Mouse (Mus musculus) limb, embryonic 11.5 days (tissue): ENCODE results near the gene Samd4. TPM values are rescaled to one million over a fixed set of nuclear protein-coding genes. Genes with fewer than 3 reads are reported as not detected.

Experiments used
- ATAC-seq: fragments of 200-750 bp; cut with Nextera tagmentation; 2 replicates; pipeline ENCODE4 v1.8.0; 2017; ENCODE audit warnings: low read depth; ENCODE audit not compliant: insufficient number of reproducible peaks, low FRiP score, low TSS enrichment
- DNase-seq: peaks from one replicate; pipeline ENCODE4 v3.0.0-alpha.2; 2015; ENCODE audit warnings: low spot score
- H3K27ac ChIP-seq: fragments of 300-500 bp; sonication (generic); replicated peaks from 2 replicates; pipeline ENCODE4 v1.5.1; 2014; ENCODE audit warnings: low read depth, mild to moderate bottlenecking, low read length
- H3K27me3 ChIP-seq: fragments of 300-500 bp; sonication (generic); 2 replicates; pipeline ENCODE4 v1.6.1; 2014; ENCODE audit warnings: mild to moderate bottlenecking, low read length, mixed read lengths; ENCODE audit not compliant: control insufficient read depth, insufficient read depth
- H3K36me3 ChIP-seq: fragments of 300-500 bp; sonication (generic); 2 replicates; pipeline ENCODE4 v1.6.1; 2014; ENCODE audit warnings: mild to moderate bottlenecking, low read length, moderate library complexity, mixed read lengths; ENCODE audit not compliant: control insufficient read depth, insufficient read depth
- H3K4me1 ChIP-seq: fragments of 300-500 bp; sonication (generic); 2 replicates; pipeline ENCODE4 v1.6.1; 2014; ENCODE audit warnings: low read length, mixed read lengths; ENCODE audit not compliant: control insufficient read depth, insufficient read depth
- H3K4me2 ChIP-seq: fragments of 300-500 bp; sonication (generic); 2 replicates; pipeline ENCODE4 v1.6.1; 2014; ENCODE audit warnings: low read depth, mild to moderate bottlenecking, moderate library complexity; ENCODE audit not compliant: severe bottlenecking
- H3K4me3 ChIP-seq: fragments of 300-500 bp; sonication (generic); 2 replicates; pipeline ENCODE4 v1.5.1; 2014; ENCODE audit warnings: low read depth, low read length
- H3K9ac ChIP-seq: fragments of 300-500 bp; sonication (generic); 2 replicates; pipeline ENCODE4 v1.6.1; 2014; ENCODE audit warnings: mild to moderate bottlenecking, low read length
- H3K9me3 ChIP-seq: fragments of 300-500 bp; sonication (generic); 2 replicates; pipeline ENCODE4 v1.6.1; 2016; ENCODE audit warnings: low read length; ENCODE audit not compliant: control insufficient read depth
- WGBS: fragments of 180-500 bp; shearing (Covaris S2); extraction: QIAGEN DNeasy Blood & Tissue Kit; methylation state at CpG from one replicate; pipeline ENCODE4 v1.1.7; 2014; 5-methylcytosine and 5-hydroxymethylcytosine counted together
- polyA plus RNA-seq: library from polyadenylated mRNA; unstranded; fragments of >200 nt; fragmentation: Nextera tagmentation; extraction: Ambion mirVana; gene quantifications from 2 replicates; pipeline ENCODE4 v1.2.1, GENCODE M21; 2014

The Samd4 gene
- polyA plus RNA-seq, 1 experiment from 2014 or later, result 3.0 TPM

- WGBS, result 45% methylated on average over 9 of the region's 9 CpGs
- no peaks in the 10 kb centered on the region for H3K27me3 ChIP-seq
- ATAC-seq, result no peak
Observed at GRCm38 (mm10) chr14:47111341-47111740, 228.7 kb downstream of the Samd4 start.

GRCm38 (mm10) chr14:47115154-47115553, 232.5 kb downstream of the Samd4 start:
- 63% methylated on average over 9 of the region's 9 CpGs for WGBS

More at GRCm38 (mm10) chr14:47111341-47111740, 228.7 kb downstream of the Samd4 start:
- Histone ChIP-seq H3K9ac (no peak overlapping the region), H3K27ac (no peak overlapping the region), H3K4me3 (no peak overlapping the region), H3K36me3 (no peaks in the 10 kb centered on the region), H3K4me2 (no peak overlapping the region), H3K4me1 (no peaks in the 10 kb centered on the region), H3K9me3 (no peaks in the 10 kb centered on the region)
- no peak for DNase-seq

GRCm38 (mm10) chr14:47116062-47116762, 233.6 kb downstream of the Samd4 start:
- Histone ChIP-seq H3K4me1 (no peaks in the 10 kb centered on the region), H3K4me2 (no peak overlapping the region), H3K27me3 (no peaks in the 10 kb centered on the region), H3K9ac (no peak overlapping the region), H3K36me3 (no peaks in the 10 kb centered on the region), H3K27ac (no peak overlapping the region), H3K9me3 (no peaks in the 10 kb centered on the region), H3K4me3 (no peak overlapping the region)
- DNase-seq, result no peak
- 80% methylated on average over 10 of the region's 10 CpGs for WGBS
- ATAC-seq, result no peak

More at GRCm38 (mm10) chr14:47115154-47115553, 232.5 kb downstream of the Samd4 start:
- no peaks in the 10 kb centered on the region for H3K36me3 ChIP-seq
- ATAC-seq (no peak), DNase-seq (no peak)
- no peaks in the 10 kb centered on the region for H3K4me1 ChIP-seq
- no peak overlapping the region for H3K4me3 ChIP-seq
- no peaks in the 10 kb centered on the region for H3K9me3 ChIP-seq
- no peak overlapping the region for H3K9ac ChIP-seq
- H3K27me3 ChIP-seq, result no peaks in the 10 kb centered on the region
- H3K4me2 ChIP-seq, result no peak overlapping the region
- H3K27ac ChIP-seq, result no peak overlapping the region

GRCm38 (mm10) chr14:47117522-47117921, 234.9 kb downstream of the Samd4 start:
- Histone ChIP-seq H3K9me3 (no peaks in the 10 kb centered on the region), H3K4me1 (no peaks in the 10 kb centered on the region), H3K4me3 (no peak overlapping the region), H3K36me3 (no peaks in the 10 kb centered on the region), H3K27me3 (no peaks in the 10 kb centered on the region), H3K27ac (no peak overlapping the region), H3K9ac (no peak overlapping the region), H3K4me2 (no peak overlapping the region)
- no peak for ATAC-seq
- DNase-seq, result no peak
- WGBS, result 79% methylated on average over 7 of the region's 7 CpGs

GRCm38 (mm10) chr14:47127987-47128386, 245.3 kb downstream of the Samd4 start:
- 89% methylated on average over 5 of the region's 5 CpGs for WGBS

GRCm38 (mm10) chr14:47133948-47134347, 251.3 kb downstream of the Samd4 start:
- Histone ChIP-seq H3K4me2 (no peak overlapping the region), H3K4me3 (no peak overlapping the region), H3K27me3 (no peaks in the 10 kb centered on the region), H3K4me1 (no peaks in the 10 kb centered on the region), H3K36me3 (no peaks in the 10 kb centered on the region), H3K9ac (no peak overlapping the region), H3K9me3 (no peaks in the 10 kb centered on the region), H3K27ac (no peak overlapping the region)
- no peak for ATAC-seq
- no peak for DNase-seq
- WGBS, result 64% methylated on average over 10 of the region's 10 CpGs

More at GRCm38 (mm10) chr14:47127987-47128386, 245.3 kb downstream of the Samd4 start:
- ATAC-seq (no peak), DNase-seq (no peak)
- Histone ChIP-seq H3K4me2 (no peak overlapping the region), H3K27ac (no peak overlapping the region), H3K4me3 (no peak overlapping the region), H3K4me1 (no peaks in the 10 kb centered on the region), H3K27me3 (no peaks in the 10 kb centered on the region), H3K36me3 (no peaks in the 10 kb centered on the region), H3K9me3 (no peaks in the 10 kb centered on the region), H3K9ac (no peak overlapping the region)

GRCm38 (mm10) chr14:47136637-47137036, 254.0 kb downstream of the Samd4 start:
- Histone ChIP-seq H3K9ac (no peak overlapping the region), H3K4me2 (no peak overlapping the region), H3K27ac (no peak overlapping the region), H3K27me3 (no peaks in the 10 kb centered on the region), H3K9me3 (no peaks in the 10 kb centered on the region), H3K4me1 (no peaks in the 10 kb centered on the region), H3K4me3 (no peak overlapping the region), H3K36me3 (no peaks in the 10 kb centered on the region)
- no peak for ATAC-seq
- 58% methylated on average over 5 of the region's 5 CpGs for WGBS
- DNase-seq, result no peak

- 83% methylated on average over 3 of the region's 3 CpGs for WGBS
- no peaks in the 10 kb centered on the region for H3K36me3 ChIP-seq
- DNase-seq (no peak), ATAC-seq (no peak)
- no peak overlapping the region for H3K4me3 ChIP-seq
- H3K9me3 ChIP-seq, result no peaks in the 10 kb centered on the region
- H3K27ac ChIP-seq, result no peak overlapping the region
- H3K27me3 ChIP-seq, result no peaks in the 10 kb centered on the region
- no peak overlapping the region for H3K9ac ChIP-seq
- no peaks in the 10 kb centered on the region for H3K4me1 ChIP-seq
- no peak overlapping the region for H3K4me2 ChIP-seq
Observed at GRCm38 (mm10) chr14:47138853-47139252, 256.2 kb downstream of the Samd4 start.

- ATAC-seq (no peak), DNase-seq (no peak)
- 100% methylated on average over 5 of the region's 5 CpGs for WGBS
- Histone ChIP-seq H3K36me3 (no peaks in the 10 kb centered on the region), H3K4me1 (no peaks in the 10 kb centered on the region), H3K27ac (no peak overlapping the region), H3K4me3 (no peak overlapping the region), H3K9me3 (no peaks in the 10 kb centered on the region), H3K9ac (no peak overlapping the region), H3K4me2 (no peak overlapping the region), H3K27me3 (no peaks in the 10 kb centered on the region)
Observed at GRCm38 (mm10) chr14:47144326-47144725, 261.7 kb downstream of the Samd4 start.
